ENCODE assay signal across 22 mouse cellular contexts in the genomic region with DNA sequence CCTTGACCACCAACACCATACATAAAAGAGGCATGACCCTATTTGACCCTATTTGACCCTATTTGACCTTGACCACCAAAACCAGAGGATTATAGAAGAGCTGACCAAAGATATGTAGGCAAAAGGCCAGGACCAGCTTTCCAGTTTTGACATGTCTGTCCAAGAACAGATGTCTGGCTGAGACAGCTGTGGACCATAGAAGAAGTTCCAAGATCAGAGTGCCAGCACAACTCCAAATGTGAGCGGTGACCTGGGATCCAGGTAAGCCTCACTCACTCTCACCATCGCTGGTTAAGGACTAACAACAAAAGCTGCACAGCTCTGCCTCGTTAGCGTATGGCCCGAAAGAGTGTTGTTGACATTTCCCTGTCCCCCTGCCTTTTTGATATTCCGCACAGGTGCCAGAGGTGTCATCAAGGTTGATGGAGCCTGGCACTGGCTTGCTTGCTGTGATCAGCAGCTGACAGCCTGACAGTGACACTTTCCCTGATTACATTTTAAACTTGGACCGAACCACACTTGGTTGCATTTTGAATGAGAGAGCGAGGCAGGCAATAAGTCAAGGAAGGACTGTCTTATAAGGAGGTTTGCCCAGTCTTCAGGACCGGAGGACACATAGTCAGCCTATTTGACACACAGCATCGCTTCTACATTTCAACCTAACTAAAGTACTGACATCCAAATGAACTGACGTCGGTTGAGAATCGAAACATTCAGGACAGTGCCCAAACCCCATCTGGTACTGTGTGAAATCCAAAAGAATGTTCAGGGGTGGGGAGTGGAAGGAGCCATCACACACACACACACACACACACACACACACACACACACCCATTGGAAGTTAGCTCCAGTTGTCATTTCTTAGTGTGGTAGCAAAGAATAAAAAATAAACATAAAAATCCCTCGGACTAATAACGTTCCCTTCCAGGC. TPM values are rescaled to one million over a fixed set of nuclear protein-coding genes. Genes with fewer than 3 reads are reported as not detected.
DNase-seq lines count a peak whose midpoint lies in the region; ATAC-seq and TF ChIP-seq lines count a peak whose summit lies in the region.
"Had no signal": no experiment of that assay in that cellular context is flagged by ENCODE, and none has a peak within 500 bp of the region (broad histone marks: within the 10 kb centered on the region; RNA-seq: fewer than 3 reads in every experiment).

No protein-coding gene starts in this region.

- H3K79me2 ChIP-seq in heart, adult 2 months (replicated peaks; ENCODE audit: control insufficient read depth, insufficient read depth, low read length) = no peaks in the 10 kb centered on the region

- no peak for TF ChIP-seq POLR2A in heart, adult 2 months (IDR thresholded peaks at IDR 0.05; ENCODE audit: insufficient read depth, low read depth, low read length)
- TF ChIP-seq POLR2A in small intestine, adult 2 months (IDR thresholded peaks at IDR 0.05; ENCODE audit: low read depth, low read length) = no peak

- DNase-seq in forebrain, embryonic 10.5 days (ENCODE audit: extremely low spot score, low spot score) = no peak
- peak in 1 of 2 experiments; percentile 29 for DNase-seq in heart, adult 2 months
- DNase-seq in heart, postnatal 4 days = no peak
- DNase-seq in lung, postnatal 10 days = peak; percentile 28
- no peak for DNase-seq in lung, postnatal 36 days
- DNase-seq: adrenal gland, adult 2 months; cerebellum, adult 11-12 months; kidney, adult 11 months; kidney, postnatal 36 days; liver; lung, adult 2 months; right cerebral cortex, postnatal 4 days; thymus, adult 2 months had no signal

- ATAC-seq in forebrain, embryonic 16.5 days = peak; percentile 41; the same call in 1 of the 2 replicates
- ATAC-seq: midbrain, embryonic 15.5 days had no signal

- peaks cover 4% of the 10 kb centered on the region; the same call in 1 of the 2 replicates for H3K27me3 ChIP-seq in forebrain, embryonic 16.5 days (replicated peaks; ENCODE audit: control insufficient read depth, insufficient read depth, low read length)
- H3K27me3 ChIP-seq in forebrain, embryonic 10.5 days (ENCODE audit: poor library complexity, severe bottlenecking) = peaks cover 46% of the 10 kb centered on the region
- H3K27me3 ChIP-seq in heart, adult 2 months (ENCODE audit: control insufficient read depth, insufficient read depth, low read length) = no peaks in the 10 kb centered on the region
- no peaks in the 10 kb centered on the region for H3K27me3 ChIP-seq in small intestine, adult 2 months (ENCODE audit: control insufficient read depth, insufficient read depth, low read length)

- no peaks in the 10 kb centered on the region for H3K9me3 ChIP-seq in forebrain, embryonic 16.5 days (ENCODE audit: control insufficient read depth, low read length)
- peaks cover under 1% of the 10 kb centered on the region; the same call in 1 of the 2 replicates for H3K9me3 ChIP-seq in forebrain, embryonic 10.5 days
- H3K9me3 ChIP-seq: embryonic facial prominence, embryonic 10.5 days; hindbrain, embryonic 13.5 days; kidney, embryonic 15.5 days; limb, embryonic 10.5 days; midbrain, embryonic 15.5 days had no signal

- intact Hi-C loops in heart, adult 2 months (cut with DNase I) = no loop called here

- no peak overlapping the region for H3K27ac ChIP-seq in forebrain, embryonic 16.5 days (ENCODE audit: low read length)
- H3K27ac ChIP-seq in forebrain, embryonic 10.5 days = no peak overlapping the region
- H3K27ac ChIP-seq in heart, adult 2 months = peak overlapping the region; percentile 47; the same call in 1 of the 2 replicates
- H3K27ac ChIP-seq in small intestine, adult 2 months (ENCODE audit: insufficient read depth, low read depth, low read length) = peak overlapping the region; percentile 2; the same call in 1 of the 2 replicates
- H3K27ac ChIP-seq: embryonic facial prominence, embryonic 10.5 days; hindbrain, embryonic 13.5 days; kidney, embryonic 15.5 days; limb, embryonic 10.5 days; macrophage; midbrain, embryonic 15.5 days had no signal

- H3K4me1 ChIP-seq in forebrain, embryonic 16.5 days (replicated peaks; ENCODE audit: control insufficient read depth, insufficient read depth, low read length) = peaks cover 31% of the 10 kb centered on the region
- H3K4me1 ChIP-seq in forebrain, embryonic 10.5 days = peaks cover 51% of the 10 kb centered on the region
- H3K4me1 ChIP-seq in heart, adult 2 months (ENCODE audit: control insufficient read depth, insufficient read depth, low read length) = peaks cover 10% of the 10 kb centered on the region
- peaks cover 9% of the 10 kb centered on the region for H3K4me1 ChIP-seq in small intestine, adult 2 months (ENCODE audit: control insufficient read depth, insufficient read depth, insufficient read length, low read length)

- 58% methylated on average over 15 of the region's 15 CpGs for WGBS in forebrain, embryonic 16.5 days
- 89% methylated on average over 15 of the region's 15 CpGs for WGBS in forebrain, embryonic 10.5 days
- 84% methylated on average over 15 of the region's 15 CpGs for whole genome bisulfite sequencing in heart, adult 2 months
- 89% methylated on average over 15 of the region's 15 CpGs for WGBS in small intestine, adult 2 months

- no peaks in the 10 kb centered on the region for H3K36me3 ChIP-seq in forebrain, embryonic 16.5 days (ENCODE audit: control insufficient read depth, insufficient read depth)
- H3K36me3 ChIP-seq in forebrain, embryonic 10.5 days (replicated peaks) = no peaks in the 10 kb centered on the region
- no peaks in the 10 kb centered on the region for H3K36me3 ChIP-seq in heart, adult 2 months (ENCODE audit: control insufficient read depth, insufficient read depth, low read length)
- no peaks in the 10 kb centered on the region for H3K36me3 ChIP-seq in small intestine, adult 2 months (ENCODE audit: control insufficient read depth, insufficient read depth, low read length)
- H3K36me3 ChIP-seq: embryonic facial prominence, embryonic 10.5 days; hindbrain, embryonic 13.5 days; kidney, embryonic 15.5 days; limb, embryonic 10.5 days; midbrain, embryonic 15.5 days had no signal

- no peak for TF ChIP-seq CTCF in heart, adult 2 months (IDR thresholded peaks at IDR 0.05)
- no peak for TF ChIP-seq CTCF in small intestine, adult 2 months (IDR thresholded peaks at IDR 0.05; ENCODE audit: extremely low read depth, insufficient read length, insufficient replicate concordance, low read depth, low read length)

- H3K4me3 ChIP-seq in forebrain, embryonic 16.5 days (replicated peaks; ENCODE audit: low read length) = no peak overlapping the region
- no peak overlapping the region for H3K4me3 ChIP-seq in forebrain, embryonic 10.5 days
- no peak overlapping the region for H3K4me3 ChIP-seq in heart, adult 2 months
- H3K4me3 ChIP-seq in small intestine, adult 2 months (ENCODE audit: low read depth, low read length) = no peak overlapping the region
- H3K4me3 ChIP-seq: embryonic facial prominence, embryonic 10.5 days; hindbrain, embryonic 13.5 days; kidney, embryonic 15.5 days; limb, embryonic 10.5 days; midbrain, embryonic 15.5 days had no signal

- H3K4me2 ChIP-seq in forebrain, embryonic 16.5 days (ENCODE audit: low read length) = no peak overlapping the region
- H3K4me2 ChIP-seq: hindbrain, embryonic 13.5 days; kidney, embryonic 15.5 days; midbrain, embryonic 15.5 days had no signal

- TF ChIP-seq EP300 in heart, adult 2 months (IDR thresholded peaks at IDR 0.05; ENCODE audit: insufficient read depth, low read depth, low read length) = no peak

- no peak overlapping the region for H3K9ac ChIP-seq in forebrain, embryonic 16.5 days (replicated peaks; ENCODE audit: low read depth, low read length)
- H3K9ac ChIP-seq in heart, adult 2 months (ENCODE audit: low read depth, low read length) = no peak overlapping the region
- H3K9ac ChIP-seq: hindbrain, embryonic 13.5 days; kidney, embryonic 15.5 days; midbrain, embryonic 15.5 days had no signal

RNA-seq across cellular contexts. Expression of a gene that starts 3.8 kb away (rescaled TPM):
- 1.9 and 3.5 TPM in 2 replicates for polyA plus RNA-seq in forebrain, embryonic 16.5 days (2015; fragmentation: Nextera tagmentation; extraction: Ambion mirVana)
- 1.2 and 2.0 TPM in 2 replicates for polyA plus RNA-seq in forebrain, embryonic 10.5 days (2016; fragmentation: Nextera tagmentation; extraction: Ambion mirVana)
- 1 to 10 TPM; 5.8 to 6.3 TPM for total RNA-seq in heart, adult 2 months (2021)
- polyA plus RNA-seq in heart, adult 2 months (2012; rRNA removed) = 6.1 and 7.9 TPM in 2 replicates
- total RNA-seq in heart, postnatal 4 days (2021) = 1 to 10 TPM; 5.1 to 5.8 TPM
- polyA plus RNA-seq in small intestine, adult 2 months (2012; rRNA removed) = 12.1 and 25.3 TPM in 2 replicates
- total RNA-seq: MEL had no signal
- polyA plus RNA-seq: macrophage had no signal

Comparison
In these comparisons a context has a peak if more than half of its experiments do, and no peak if none do; other contexts are left out.
1. H3K27ac ChIP-seq: peak in heart, adult 2 months (single experiment) and small intestine, adult 2 months (single experiment); none in forebrain, embryonic 16.5 days (single experiment) and forebrain, embryonic 10.5 days (single experiment).